Mouse (Mus musculus): ENCODE results near the gene Cnn1. TPM values are rescaled to one million over a fixed set of nuclear protein-coding genes. Genes with fewer than 3 reads are reported as not detected.
"Not testable (repeated sequence)": the region's sequence is repeated elsewhere in the genome, so short reads cannot be mapped to it uniquely, and the experiment has no call there.

Gene Cnn1
- polyA plus RNA-seq, 1 experiment = 0.55 TPM

- TF ChIP-seq POLR2A (IDR thresholded peaks at IDR 0.05; ENCODE audit: borderline replicate concordance, extremely low read depth, insufficient read depth, insufficient read length, poor library complexity, severe bottlenecking) = no peak
- no peak for TF ChIP-seq CTCF (IDR thresholded peaks at IDR 0.05; ENCODE audit: borderline replicate concordance, extremely low read depth, insufficient read depth, insufficient read length)
- no peak for DNase-seq (ENCODE audit: low read depth)
These were observed 41.9 kb upstream of the Cnn1 start for GRCm38 (mm10) chr9:22057031-22057517.

GRCm38 (mm10) chr9:22058011-22058424 lies 41.0 kb upstream of the Cnn1 start:
- no peak for TF ChIP-seq POLR2A (IDR thresholded peaks at IDR 0.05; ENCODE audit: borderline replicate concordance, extremely low read depth, insufficient read depth, insufficient read length, poor library complexity, severe bottlenecking)
- no peak for TF ChIP-seq CTCF (IDR thresholded peaks at IDR 0.05; ENCODE audit: borderline replicate concordance, extremely low read depth, insufficient read depth, insufficient read length)
- no peak for DNase-seq (ENCODE audit: low read depth)

DNA sequence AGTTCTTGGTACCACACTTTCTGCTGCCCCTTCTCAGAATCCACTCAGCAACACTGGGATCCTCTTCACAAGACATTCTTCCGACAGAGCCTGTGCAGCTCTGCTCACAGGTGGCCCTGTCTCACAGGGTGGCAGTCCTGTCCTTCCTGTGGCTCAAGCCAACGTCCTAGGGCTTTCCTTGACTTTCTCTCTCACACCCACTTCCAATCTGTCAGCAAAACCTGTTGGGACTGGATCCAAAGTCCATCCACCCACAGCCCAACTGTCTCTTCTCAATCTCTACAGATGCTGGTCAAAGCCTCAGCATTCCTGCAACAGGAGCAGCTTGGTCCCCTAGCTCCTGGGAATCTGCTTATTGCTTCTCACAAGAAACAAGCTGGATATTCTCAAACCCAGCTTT lies 37.7 kb upstream of the Cnn1 start:
- DNase-seq (ENCODE audit: low read depth) = no peak
- TF ChIP-seq POLR2A (IDR thresholded peaks at IDR 0.05; ENCODE audit: borderline replicate concordance, extremely low read depth, insufficient read depth, insufficient read length, poor library complexity, severe bottlenecking) = no peak
- TF ChIP-seq CTCF (IDR thresholded peaks at IDR 0.05; ENCODE audit: borderline replicate concordance, extremely low read depth, insufficient read depth, insufficient read length) = no peak

- DNase-seq (ENCODE audit: low read depth) = peak; percentile 73
- TF ChIP-seq POLR2A (IDR thresholded peaks at IDR 0.05; ENCODE audit: borderline replicate concordance, extremely low read depth, insufficient read depth, insufficient read length, poor library complexity, severe bottlenecking) = no peak
- no peak for TF ChIP-seq CTCF (IDR thresholded peaks at IDR 0.05; ENCODE audit: borderline replicate concordance, extremely low read depth, insufficient read depth, insufficient read length)
These were observed 34.7 kb upstream of the Cnn1 start for GRCm38 (mm10) chr9:22064341-22064740.

DNA sequence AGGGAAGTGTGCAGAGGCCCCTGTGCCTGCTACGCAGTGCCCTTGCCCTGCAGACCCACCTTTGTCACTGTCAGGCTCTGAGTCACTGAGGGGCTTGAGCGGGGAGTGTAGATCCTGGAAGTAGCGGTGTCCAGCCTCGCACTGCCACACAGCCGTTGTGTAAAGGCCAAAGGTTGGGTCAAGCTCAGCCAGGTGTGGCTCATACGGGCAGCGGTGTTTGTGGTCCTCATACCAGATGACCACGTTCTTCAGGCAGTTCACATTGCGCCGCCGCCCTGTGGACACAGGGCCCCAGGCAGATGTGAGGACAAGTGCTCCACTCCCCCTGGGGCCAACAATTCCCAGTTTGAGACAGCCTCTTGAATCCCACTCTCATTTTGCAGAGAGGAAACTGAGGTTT lies 33.4 kb upstream of the Cnn1 start:
- no peak for DNase-seq (ENCODE audit: low read depth)
- TF ChIP-seq POLR2A (IDR thresholded peaks at IDR 0.05; ENCODE audit: borderline replicate concordance, extremely low read depth, insufficient read depth, insufficient read length, poor library complexity, severe bottlenecking) = no peak
- no peak for TF ChIP-seq CTCF (IDR thresholded peaks at IDR 0.05; ENCODE audit: borderline replicate concordance, extremely low read depth, insufficient read depth, insufficient read length)

DNA sequence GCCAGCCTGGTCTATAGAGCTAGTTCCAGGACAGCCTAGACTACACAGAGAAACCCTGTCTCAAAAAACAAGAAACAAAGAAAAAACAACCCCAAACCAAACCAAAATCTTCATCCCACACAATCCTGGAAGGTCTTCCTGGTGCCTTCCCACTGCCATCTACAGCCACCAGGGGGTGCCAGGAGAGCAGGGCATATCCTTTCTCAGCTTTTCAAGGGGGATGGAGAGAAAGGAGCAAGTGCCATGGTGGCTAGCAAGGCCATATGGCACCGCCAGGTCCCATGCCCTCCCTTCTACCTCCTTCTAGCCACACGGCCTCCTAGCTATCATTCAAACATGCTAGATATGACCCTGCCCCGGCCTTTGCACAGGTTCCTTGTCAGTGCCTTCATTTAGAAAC lies 32.6 kb upstream of the Cnn1 start:
- DNase-seq (ENCODE audit: low read depth) = peak; percentile 44
- peak; percentile 69; the same call in 1 of the 2 replicates for TF ChIP-seq CTCF (IDR thresholded peaks at IDR 0.05; ENCODE audit: borderline replicate concordance, extremely low read depth, insufficient read depth, insufficient read length)
- TF ChIP-seq POLR2A (IDR thresholded peaks at IDR 0.05; ENCODE audit: borderline replicate concordance, extremely low read depth, insufficient read depth, insufficient read length, poor library complexity, severe bottlenecking) = no peak

DNA sequence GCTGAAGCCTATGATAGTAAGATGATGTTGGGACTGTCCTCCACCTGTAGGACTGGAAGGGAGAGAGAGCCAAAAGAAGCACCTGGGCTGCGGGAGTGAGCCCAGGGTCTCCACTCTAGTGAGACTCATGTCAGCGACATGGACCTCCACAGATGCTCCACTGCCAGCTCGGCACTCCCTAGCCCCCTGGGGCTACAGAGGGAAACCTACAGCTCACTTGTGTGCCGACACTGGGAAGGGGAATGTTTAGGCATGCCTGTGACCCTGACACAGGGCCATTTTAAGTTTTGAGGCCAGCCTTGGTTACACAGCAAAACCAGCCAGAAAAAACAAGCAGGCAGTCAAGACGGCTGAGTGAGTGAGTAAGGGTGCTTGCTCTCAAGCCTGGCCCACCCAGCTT lies 31.8 kb upstream of the Cnn1 start:
- TF ChIP-seq POLR2A (IDR thresholded peaks at IDR 0.05; ENCODE audit: borderline replicate concordance, extremely low read depth, insufficient read depth, insufficient read length, poor library complexity, severe bottlenecking) (no peak), CTCF (IDR thresholded peaks at IDR 0.05; ENCODE audit: borderline replicate concordance, extremely low read depth, insufficient read depth, insufficient read length) (no peak)
- no peak for DNase-seq (ENCODE audit: low read depth)

- DNase-seq (ENCODE audit: low read depth) = peak; percentile 25
- TF ChIP-seq POLR2A (IDR thresholded peaks at IDR 0.05; ENCODE audit: borderline replicate concordance, extremely low read depth, insufficient read depth, insufficient read length, poor library complexity, severe bottlenecking) (no peak), CTCF (IDR thresholded peaks at IDR 0.05; ENCODE audit: borderline replicate concordance, extremely low read depth, insufficient read depth, insufficient read length) (no peak)
These were observed 29.0 kb upstream of the Cnn1 start for GRCm38 (mm10) chr9:22069881-22070553.

DNA sequence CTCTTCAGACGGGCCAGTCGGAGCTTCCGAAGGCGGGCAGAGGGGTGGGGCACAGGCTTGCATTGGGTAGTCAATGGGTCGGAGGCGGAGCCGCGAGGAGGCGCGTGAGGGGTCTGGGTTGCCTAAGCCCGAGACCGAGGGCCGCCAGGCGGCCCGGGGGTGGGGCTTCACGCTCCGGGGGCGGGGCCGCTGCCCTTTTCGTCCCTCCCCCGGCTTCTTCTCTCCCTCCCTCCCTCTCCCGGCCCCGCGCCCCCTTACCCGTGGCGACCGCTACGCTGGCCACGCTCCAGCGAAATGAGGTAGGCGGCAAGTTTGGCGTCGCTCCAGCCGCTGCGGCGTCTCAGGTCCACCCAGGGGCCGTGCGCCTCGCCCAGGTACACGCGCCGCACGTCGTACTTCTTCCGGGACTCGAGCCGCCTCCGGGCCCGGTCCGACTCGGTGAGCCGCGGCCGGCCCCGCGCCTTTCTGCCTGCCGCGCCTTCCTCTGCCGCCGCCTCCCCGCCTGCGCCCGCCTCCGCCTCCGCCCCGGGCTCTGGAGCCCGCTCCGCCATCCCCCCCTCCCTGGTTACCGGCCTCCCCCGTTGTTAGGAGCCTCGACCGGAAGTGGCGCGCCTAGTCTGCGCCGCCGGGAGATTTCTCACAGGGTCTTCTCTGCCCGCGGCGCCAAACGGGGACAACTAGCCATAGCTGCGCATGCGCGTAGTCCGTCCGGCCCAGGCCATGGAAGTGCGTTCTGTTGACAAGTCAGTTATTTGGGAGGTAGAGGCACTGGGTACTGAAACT lies 28.0 kb upstream of the Cnn1 start, which contains the start of the genes Gm49318 and Zfp653:
Gm49318 (minus strand) TSS at position 469 of the 783 bp plus-strand sequence.
Zfp653 (minus strand) TSS at position 586 of the 783 bp plus-strand sequence.
- peak; percentile 98 for DNase-seq (ENCODE audit: low read depth)
- TF ChIP-seq POLR2A (IDR thresholded peaks at IDR 0.05; ENCODE audit: borderline replicate concordance, extremely low read depth, insufficient read depth, insufficient read length, poor library complexity, severe bottlenecking) (peak; percentile 69), CTCF (IDR thresholded peaks at IDR 0.05; ENCODE audit: borderline replicate concordance, extremely low read depth, insufficient read depth, insufficient read length) (no peak)

- DNase-seq (ENCODE audit: low read depth) = no peak
- TF ChIP-seq CTCF (IDR thresholded peaks at IDR 0.05; ENCODE audit: borderline replicate concordance, extremely low read depth, insufficient read depth, insufficient read length) (no peak), POLR2A (IDR thresholded peaks at IDR 0.05; ENCODE audit: borderline replicate concordance, extremely low read depth, insufficient read depth, insufficient read length, poor library complexity, severe bottlenecking) (no peak)
These were observed 26.7 kb upstream of the Cnn1 start for GRCm38 (mm10) chr9:22072276-22072675.

DNA sequence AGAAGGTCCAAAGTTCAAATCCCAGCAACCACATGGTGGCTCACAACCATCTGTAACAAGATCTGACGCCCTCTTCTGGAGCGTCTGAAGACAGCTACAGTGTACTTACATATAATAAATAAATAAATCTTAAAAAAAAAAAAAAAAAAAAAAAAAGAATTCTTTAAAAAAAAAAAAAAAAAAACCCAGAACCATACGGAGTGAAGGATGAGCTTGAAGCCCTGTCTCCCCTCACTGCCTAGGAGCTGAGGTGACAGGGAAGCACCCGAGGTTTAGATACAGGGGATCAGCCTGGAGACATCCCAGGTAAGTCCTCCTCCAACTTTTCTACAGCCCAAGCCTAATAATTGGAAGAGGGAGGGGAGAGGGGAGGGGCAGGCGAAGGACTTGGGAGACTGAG lies 23.2 kb upstream of the Cnn1 start:
- not testable (repeated sequence) for DNase-seq (ENCODE audit: low read depth)

DNA sequence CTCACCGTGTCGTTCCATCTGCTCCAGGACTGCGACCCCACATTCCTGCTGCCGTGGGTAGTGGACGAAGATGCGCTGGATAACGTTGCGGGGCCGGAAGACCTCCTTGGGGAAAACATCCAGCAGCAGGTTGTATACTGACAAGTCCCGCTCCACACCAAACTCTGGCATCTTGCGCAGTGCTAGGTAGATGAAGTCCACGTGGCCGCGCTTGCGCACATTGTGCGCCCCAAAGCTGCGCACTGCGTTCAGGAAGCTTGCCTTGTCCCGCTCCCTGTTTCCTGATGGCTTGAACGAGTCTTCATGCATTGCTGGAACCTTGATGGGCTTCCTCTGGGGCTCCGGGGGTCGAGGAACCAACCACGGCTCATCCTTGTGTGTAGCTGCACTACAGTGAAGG lies 22.8 kb upstream of the Cnn1 start:
- TF ChIP-seq POLR2A (IDR thresholded peaks at IDR 0.05; ENCODE audit: borderline replicate concordance, extremely low read depth, insufficient read depth, insufficient read length, poor library complexity, severe bottlenecking) = no peak
- DNase-seq (ENCODE audit: low read depth) = no peak
